Mouse (Mus musculus) embryonic fibroblast, embryonic 13.5 days (primary cell): ENCODE results near the gene Ppp1cc.

Source experiments
- CTCF ChIP-seq: IDR thresholded peaks from 2 replicates; pipeline ENCODE4 v1.5.1; 2011; ENCODE audit warnings: mild to moderate bottlenecking, control low read depth, low read length, moderate library complexity, borderline replicate concordance; ENCODE audit not compliant: insufficient read depth
- POLR2A ChIP-seq: IDR thresholded peaks from 2 replicates; pipeline ENCODE4 v1.6.1; 2011; ENCODE audit warnings: low read depth, mild to moderate bottlenecking, control low read depth, low read length, moderate library complexity

DNA sequence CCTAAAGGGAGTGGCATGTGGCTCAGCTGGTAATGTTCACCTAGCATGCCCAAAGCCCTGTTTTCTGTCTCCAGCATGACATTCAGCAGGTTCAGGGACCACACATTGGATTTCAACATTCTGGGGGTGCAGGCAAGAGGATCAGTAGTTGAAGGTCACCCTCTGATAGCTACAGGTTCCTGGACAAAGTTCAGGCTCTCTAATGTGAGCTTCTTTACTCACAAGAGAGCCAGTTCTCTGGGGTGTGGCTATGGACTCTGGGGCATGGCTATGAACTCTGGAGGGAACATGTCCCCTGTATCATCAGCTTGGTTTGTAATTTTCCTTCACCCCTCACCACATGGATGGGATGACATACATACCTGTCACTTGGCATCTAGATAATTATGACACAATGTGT is 2.5 kb upstream of the Ppp1cc start:
- TF ChIP-seq CTCF = no peak
- TF ChIP-seq POLR2A = no peak
